Mouse (Mus musculus) C2C12 (cell line): ENCODE results near the gene Agps. TPM values are rescaled to one million over a fixed set of nuclear protein-coding genes. Genes with fewer than 3 reads are reported as not detected.
"Not testable (repeated sequence)": the region's sequence is repeated elsewhere in the genome, so short reads cannot be mapped to it uniquely, and the experiment has no call there.

ENCODE experiments used
- H3K27me3 ChIP-seq: one replicate; pipeline ENCODE4 v1.6.1; 2011; ENCODE audit not compliant: control insufficient read depth, insufficient read depth, insufficient read length
- H3K36me3 ChIP-seq: one replicate; pipeline ENCODE4 v1.6.1; 2011; ENCODE audit not compliant: control insufficient read depth, insufficient read depth
- H3K4me3 ChIP-seq: one replicate; pipeline ENCODE4 v1.5.1; 2011; ENCODE audit warnings: mild to moderate bottlenecking, control low read depth; ENCODE audit not compliant: poor library complexity, insufficient read depth, severe bottlenecking
- H3K79me2 ChIP-seq: one replicate; pipeline ENCODE4 v1.6.1; 2011; ENCODE audit not compliant: control insufficient read depth, insufficient read depth
- H3K79me3 ChIP-seq: one replicate; pipeline ENCODE4 v1.6.1; 2011; ENCODE audit warnings: low read depth, control low read depth
- H3ac ChIP-seq: one replicate; pipeline ENCODE3; 2011; ENCODE audit warnings: low read depth; ENCODE audit not compliant: control insufficient read depth, insufficient read length
- CEBPB ChIP-seq: IDR thresholded peaks from one replicate; pipeline ENCODE4 v1.6.1; 2011; ENCODE audit warnings: low read depth, mild to moderate bottlenecking, control low read depth, moderate library complexity
- CTCF ChIP-seq: IDR thresholded peaks from one replicate; pipeline ENCODE4 v1.5.1; 2011; ENCODE audit not compliant: control insufficient read depth, insufficient read depth, insufficient read length
- FOSL1 ChIP-seq: IDR thresholded peaks from one replicate; pipeline ENCODE4 v1.8.0; 2011; ENCODE audit warnings: mild to moderate bottlenecking, low read length; ENCODE audit not compliant: poor library complexity, insufficient read depth, severe bottlenecking
- MAX ChIP-seq: IDR thresholded peaks from one replicate; pipeline ENCODE4 v1.6.1; 2011; ENCODE audit warnings: mild to moderate bottlenecking, control low read depth
- MYOD1 ChIP-seq: IDR thresholded peaks from one replicate; pipeline ENCODE4 v1.6.1; 2011; ENCODE audit warnings: low read depth; ENCODE audit not compliant: control insufficient read depth, insufficient read length
- MYOG ChIP-seq: IDR thresholded peaks from one replicate; pipeline ENCODE4 v1.6.1; 2011; ENCODE audit not compliant: control insufficient read depth, insufficient read length; ENCODE audit errors: extremely low read depth
- USF1 ChIP-seq: IDR thresholded peaks from one replicate; pipeline ENCODE4 v1.6.1; 2011; ENCODE audit warnings: low read depth, mild to moderate bottlenecking, control low read depth, moderate library complexity
- polyA plus RNA-seq: library from polyadenylated mRNA; unstranded; fragments of >200 nt; fragmentation: generic; extraction: Trizol; gene quantifications from one replicate; pipeline ENCODE4 v1.2.1, GENCODE M21; 2012; ENCODE audit warnings: missing spikeins

Gene Agps
- polyA plus RNA-seq, 1 experiment: 15.4 TPM

DNA sequence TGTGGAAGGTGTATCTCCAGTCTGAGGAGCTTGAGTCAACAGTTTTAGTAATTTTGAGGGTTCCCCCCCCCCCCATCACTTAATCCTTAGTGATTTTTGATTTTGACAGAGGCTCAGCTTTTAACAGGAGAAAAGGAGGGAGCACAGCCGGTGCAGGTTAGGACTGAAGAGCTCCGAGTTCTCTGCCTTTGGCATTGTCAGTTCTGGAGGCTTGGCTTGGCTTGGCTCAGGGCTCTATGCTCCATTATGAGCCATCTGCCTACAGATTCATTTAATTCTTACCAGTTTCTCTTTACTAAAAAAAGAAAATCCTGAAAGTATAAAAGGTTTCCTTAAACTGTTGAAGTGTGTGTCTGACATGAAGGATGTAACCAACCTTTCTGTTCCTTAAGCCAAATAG is 97.2 kb downstream of the Agps start:
- TF ChIP-seq MYOD1 (no peak), CEBPB (no peak), CTCF (no peak), USF1 (no peak), MYOG (no peak), MAX (no peak), FOSL1 (no peak)
- H3ac ChIP-seq: no peak overlapping the region
- no peak overlapping the region for H3K4me3 ChIP-seq
- H3K79me3 ChIP-seq: no peaks in the 10 kb centered on the region
- H3K79me2 ChIP-seq: no peaks in the 10 kb centered on the region
- no peaks in the 10 kb centered on the region for H3K27me3 ChIP-seq
- peaks cover 14% of the 10 kb centered on the region for H3K36me3 ChIP-seq

DNA sequence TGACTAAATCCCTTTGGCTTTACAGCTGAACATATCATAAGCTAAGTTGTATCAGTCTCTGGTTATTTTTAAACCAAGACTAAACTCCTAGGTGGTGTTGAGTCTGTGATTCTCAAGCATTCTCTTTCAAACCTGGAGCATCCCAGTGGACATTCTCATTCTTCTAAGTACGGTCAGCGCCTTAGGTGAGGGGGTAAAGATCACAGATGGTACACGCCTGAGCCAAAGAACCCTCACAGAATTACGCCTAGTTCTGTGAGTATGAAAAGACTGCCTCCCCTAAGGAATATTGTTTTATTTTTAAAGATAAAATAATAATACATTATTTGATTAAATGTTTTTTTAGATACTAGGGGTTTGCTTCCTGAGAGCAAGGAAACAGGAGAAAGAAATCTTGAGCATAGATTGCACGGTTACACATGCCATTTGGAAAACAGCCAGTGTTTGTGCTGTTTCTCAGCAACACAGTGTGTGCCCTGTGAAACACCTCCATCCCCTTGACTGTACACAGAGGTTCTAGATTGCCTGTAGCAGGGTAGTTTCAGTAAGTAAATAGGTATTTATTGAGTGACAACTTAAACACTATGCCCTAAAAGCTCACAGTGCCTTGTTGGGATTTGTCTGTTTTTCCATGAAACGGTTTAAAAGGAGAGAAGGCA is 97.9 kb downstream of the Agps start:
- H3K79me2 ChIP-seq: no peaks in the 10 kb centered on the region
- peaks cover 10% of the 10 kb centered on the region for H3K36me3 ChIP-seq
- no peak overlapping the region for H3ac ChIP-seq
- no peaks in the 10 kb centered on the region for H3K27me3 ChIP-seq
- H3K4me3 ChIP-seq: no peak overlapping the region
- TF ChIP-seq MYOG (no peak), FOSL1 (no peak), CTCF (no peak), MYOD1 (no peak), USF1 (no peak), CEBPB (no peak), MAX (no peak)
- H3K79me3 ChIP-seq: no peaks in the 10 kb centered on the region

DNA sequence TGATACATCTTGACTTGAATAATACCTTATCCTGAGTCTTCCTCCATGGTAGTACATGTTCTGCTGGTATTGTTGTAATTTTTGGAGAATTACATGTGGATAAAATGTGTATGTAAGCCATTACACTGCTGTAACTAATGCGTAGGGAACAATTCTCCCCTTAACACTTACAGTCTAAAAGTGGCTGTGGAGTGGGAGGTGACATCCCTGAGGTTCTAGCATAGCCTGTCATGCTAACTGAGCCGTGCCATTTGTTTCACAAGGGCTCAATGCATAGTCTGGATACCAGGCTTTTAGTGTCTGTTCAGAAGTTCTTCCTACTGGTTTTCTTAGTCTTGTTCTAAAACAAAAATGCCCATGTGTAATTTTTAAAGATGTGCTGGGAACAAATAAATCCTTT is 99.0 kb downstream of the Agps start:
- no peaks in the 10 kb centered on the region for H3K79me2 ChIP-seq
- H3K79me3 ChIP-seq: no peaks in the 10 kb centered on the region
- peaks cover 8% of the 10 kb centered on the region for H3K36me3 ChIP-seq
- no peaks in the 10 kb centered on the region for H3K27me3 ChIP-seq
- no peak overlapping the region for H3K4me3 ChIP-seq
- TF ChIP-seq MYOD1: no peak
- no peak overlapping the region for H3ac ChIP-seq

DNA sequence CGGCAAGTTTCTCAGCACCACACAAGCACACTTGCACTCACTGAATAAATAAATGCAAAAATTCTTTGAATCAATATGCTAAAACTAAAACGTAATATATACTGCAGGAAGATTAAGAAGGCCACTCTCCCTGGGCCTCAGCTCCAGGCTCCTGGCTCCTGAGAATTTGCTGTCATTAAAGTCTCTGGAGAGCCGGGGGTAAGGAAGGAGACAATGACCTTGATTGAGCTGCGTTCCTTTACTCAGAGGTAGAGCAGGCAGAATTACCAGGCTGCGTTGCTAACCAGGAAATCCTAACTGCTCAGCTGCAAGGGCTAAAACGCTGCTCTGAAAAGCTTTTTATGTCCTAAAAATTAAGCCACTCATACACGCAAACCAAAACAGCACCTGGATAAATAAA is 101.6 kb downstream of the Agps start:
- no peak overlapping the region for H3ac ChIP-seq
- no peaks in the 10 kb centered on the region for H3K79me3 ChIP-seq
- H3K36me3 ChIP-seq: no peaks in the 10 kb centered on the region
- no peak for TF ChIP-seq USF1
- TF ChIP-seq FOSL1: no peak
- no peak for TF ChIP-seq CTCF
- no peak for TF ChIP-seq MAX
- no peak for TF ChIP-seq MYOD1
- TF ChIP-seq MYOG: no peak
- no peak for TF ChIP-seq CEBPB
- H3K4me3 ChIP-seq: no peak overlapping the region
- no peaks in the 10 kb centered on the region for H3K79me2 ChIP-seq
- H3K27me3 ChIP-seq: no peaks in the 10 kb centered on the region

DNA sequence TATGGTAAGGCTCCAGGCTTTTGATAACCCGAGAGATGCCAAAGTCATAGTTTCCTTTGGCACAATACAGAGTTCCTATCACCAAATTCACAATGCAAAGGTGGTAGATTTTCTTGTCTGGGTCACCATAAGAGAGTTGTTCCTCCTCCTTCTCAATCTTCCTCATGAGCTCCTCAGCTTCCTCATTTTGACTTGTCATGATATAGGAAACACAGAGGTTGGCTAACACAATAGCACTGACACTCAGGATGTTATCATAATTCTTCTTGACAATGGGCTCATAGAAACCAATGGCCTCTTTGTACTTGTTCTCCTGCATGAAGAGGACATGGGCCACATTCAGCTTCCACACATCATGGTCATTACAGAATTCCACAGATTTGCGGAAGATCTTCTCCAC is 104.7 kb downstream of the Agps start:
- H3K79me3 ChIP-seq, H3K4me3 ChIP-seq, H3K27me3 ChIP-seq, H3ac ChIP-seq, H3K36me3 ChIP-seq, H3K79me2 ChIP-seq: not testable (repeated sequence)

DNA sequence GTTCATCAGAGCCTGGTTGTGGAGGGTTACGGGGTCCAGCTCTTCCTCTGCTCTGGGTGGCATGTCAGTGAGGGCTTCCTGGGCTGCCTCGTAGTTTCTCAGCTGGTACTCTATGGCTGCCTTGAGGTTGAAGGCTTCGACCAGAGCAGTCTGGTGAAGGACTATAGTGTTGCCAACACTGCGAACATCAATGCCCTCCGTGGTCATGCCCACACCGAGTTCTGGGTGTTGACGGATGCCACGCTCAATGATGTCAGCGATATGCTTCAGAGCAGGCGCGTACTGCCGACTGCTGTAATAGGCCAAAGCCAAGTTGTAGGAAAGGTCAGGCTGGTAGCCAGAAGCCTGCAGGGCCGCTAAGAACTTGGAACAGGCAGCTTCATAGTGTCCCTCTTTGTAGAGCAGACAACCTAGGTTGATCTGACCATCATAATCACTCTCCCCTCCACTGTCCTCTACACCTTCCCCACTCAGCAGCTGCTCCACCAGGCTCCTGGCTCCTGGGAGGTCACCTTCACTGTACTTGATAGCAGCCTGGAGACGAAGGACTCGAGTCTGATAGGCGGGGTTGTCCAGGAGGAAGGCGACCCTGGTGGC is 105.6 kb downstream of the Agps start:
- H3ac ChIP-seq, H3K79me2 ChIP-seq, H3K79me3 ChIP-seq, H3K36me3 ChIP-seq, H3K27me3 ChIP-seq: not testable (repeated sequence)
- peak overlapping the region; percentile 44 for H3K4me3 ChIP-seq
